ENCODE assay signal across 17 mouse cellular contexts in genomic region chr1:181448041-181448440, GRCm38 (mm10).
DNase-seq lines count a peak whose midpoint lies in the region.
"Had no signal": no experiment of that assay in that cellular context is flagged by ENCODE, and none has a peak within 500 bp of the region (broad histone marks: within the 10 kb centered on the region; RNA-seq: fewer than 3 reads in every experiment).

No protein-coding gene starts in this region.

- no peaks in the 10 kb centered on the region for H3K9me3 ChIP-seq in heart, embryonic 10.5 days
- H3K9me3 ChIP-seq: embryonic facial prominence, embryonic 10.5 days; intestine, embryonic 15.5 days; limb, embryonic 12.5 days; midbrain, embryonic 12.5 days had no signal

- H3K4me1 ChIP-seq in heart, embryonic 10.5 days, result peaks cover 34% of the 10 kb centered on the region
- H3K4me1 ChIP-seq: intestine, embryonic 15.5 days; midbrain, embryonic 12.5 days had no signal

- H3K4me3 ChIP-seq in heart, embryonic 10.5 days, result no peak overlapping the region
- H3K4me3 ChIP-seq: embryonic facial prominence, embryonic 10.5 days; intestine, embryonic 15.5 days; limb, embryonic 12.5 days; midbrain, embryonic 12.5 days had no signal

- WGBS in heart, embryonic 10.5 days, result 66% methylated on average over 7 of the region's 7 CpGs

- H3K27me3 ChIP-seq in heart, embryonic 10.5 days (ENCODE audit: insufficient read depth, poor library complexity, severe bottlenecking), result no peaks in the 10 kb centered on the region
- H3K27me3 ChIP-seq: intestine, embryonic 15.5 days; limb, embryonic 12.5 days; midbrain, embryonic 12.5 days had no signal

- no peaks in the 10 kb centered on the region for H3K36me3 ChIP-seq in heart, embryonic 10.5 days
- H3K36me3 ChIP-seq: embryonic facial prominence, embryonic 10.5 days; intestine, embryonic 15.5 days; limb, embryonic 12.5 days; midbrain, embryonic 12.5 days had no signal

- intact Hi-C loops in heart, postnatal 14 days (cut with DNase I), result no loop called here

- H3K27ac ChIP-seq in heart, embryonic 10.5 days, result peak overlapping the region; percentile 69; the same call in 1 of the 2 replicates
- H3K27ac ChIP-seq: embryonic facial prominence, embryonic 10.5 days; hindbrain, embryonic 14.5 days; intestine, embryonic 15.5 days; limb, embryonic 12.5 days; liver, embryonic 14.5 days; midbrain, embryonic 12.5 days had no signal

- DNase-seq in heart, embryonic 10.5 days (ENCODE audit: low spot score), result no peak
- no peak for DNase-seq in heart, postnatal 14 days
- DNase-seq in layer of hippocampus, adult 18-20 months (ENCODE audit: low spot score in 2 of 2), result peak; percentile 45 to 80
- no peak for DNase-seq in layer of hippocampus, postnatal 25 days (ENCODE audit: extremely low spot score in 1 of 2, low spot score in 1 of 2)
- peak; percentile 73 for DNase-seq in NIH3T3 (ENCODE audit: low read depth)
- peak; percentile 53 to 60 for DNase-seq in frontal cortex, postnatal 36 days (ENCODE audit: low spot score in 2 of 2)
- DNase-seq in urinary bladder, adult 2 months (ENCODE audit: low spot score), result no peak
- DNase-seq: adrenal gland, postnatal 36 days; gastrocnemius, postnatal 10 days; kidney, postnatal 4 days; right cerebral cortex, postnatal 4 days had no signal

Comparison
In these comparisons a context has a peak if more than half of its experiments do, and no peak if none do; other contexts are left out.
1. DNase-seq: peak in layer of hippocampus, adult 18-20 months (2 of 2), NIH3T3 (single experiment) and frontal cortex, postnatal 36 days (2 of 2); none in heart, embryonic 10.5 days (single experiment), heart, postnatal 14 days (0 of 2), layer of hippocampus, postnatal 25 days (0 of 2) and urinary bladder, adult 2 months (single experiment).